Mouse (Mus musculus): ENCODE results near the gene Ssh2. TPM values are rescaled to one million over a fixed set of nuclear protein-coding genes. Genes with fewer than 3 reads are reported as not detected.

Gene Ssh2
- polyA plus RNA-seq, 1 experiment from 2014 or later: 7.7 TPM

DNA sequence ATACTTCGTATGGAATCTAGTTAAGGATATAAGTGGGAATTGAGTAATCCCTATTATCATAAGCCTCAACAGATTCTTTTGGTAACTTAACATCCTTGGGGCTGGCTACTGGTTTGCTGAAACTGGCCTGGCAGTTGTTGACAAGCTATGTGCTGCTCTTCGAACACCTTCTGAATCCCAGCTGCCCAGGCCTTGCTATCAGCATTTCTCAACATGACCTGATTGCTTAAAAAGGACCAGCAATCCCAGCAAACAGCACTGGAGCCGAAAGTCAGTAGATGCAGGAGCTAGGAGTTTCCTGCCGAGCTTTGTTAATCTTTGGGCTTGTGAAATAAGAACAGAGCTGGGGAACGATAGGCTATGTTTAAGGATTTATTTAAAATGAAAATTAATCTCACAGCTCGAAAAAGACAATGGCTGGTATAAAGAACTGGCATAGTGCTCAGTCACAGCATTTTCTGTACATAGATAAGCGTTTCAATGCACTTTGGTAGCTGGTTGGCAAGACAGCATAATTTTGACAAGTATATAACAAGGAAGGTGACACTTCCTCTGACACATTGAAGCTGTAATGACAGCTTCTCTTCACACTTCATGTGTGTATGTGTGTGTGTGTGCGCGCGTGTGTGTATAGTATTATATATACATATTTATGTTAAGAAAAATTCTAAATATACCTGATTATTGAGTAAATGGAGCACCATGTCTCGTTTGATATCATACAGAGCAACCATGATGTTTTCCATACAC, 20.6 kb upstream of the Ssh2 start:
- no peak overlapping the region for H3K4me3 ChIP-seq
- H3K9me3 ChIP-seq (replicated peaks): no peaks in the 10 kb centered on the region
- no peak overlapping the region for H3K27ac ChIP-seq (replicated peaks)
- 77% methylated on average over 11 of the region's 11 CpGs for WGBS
- H3K36me3 ChIP-seq: no peaks in the 10 kb centered on the region
- peaks cover 40% of the 10 kb centered on the region for H3K4me1 ChIP-seq
- DNase-seq (ENCODE audit: low spot score): no peak
- H3K27me3 ChIP-seq (ENCODE audit: low read depth, poor library complexity, severe bottlenecking): peaks cover 39% of the 10 kb centered on the region

DNA sequence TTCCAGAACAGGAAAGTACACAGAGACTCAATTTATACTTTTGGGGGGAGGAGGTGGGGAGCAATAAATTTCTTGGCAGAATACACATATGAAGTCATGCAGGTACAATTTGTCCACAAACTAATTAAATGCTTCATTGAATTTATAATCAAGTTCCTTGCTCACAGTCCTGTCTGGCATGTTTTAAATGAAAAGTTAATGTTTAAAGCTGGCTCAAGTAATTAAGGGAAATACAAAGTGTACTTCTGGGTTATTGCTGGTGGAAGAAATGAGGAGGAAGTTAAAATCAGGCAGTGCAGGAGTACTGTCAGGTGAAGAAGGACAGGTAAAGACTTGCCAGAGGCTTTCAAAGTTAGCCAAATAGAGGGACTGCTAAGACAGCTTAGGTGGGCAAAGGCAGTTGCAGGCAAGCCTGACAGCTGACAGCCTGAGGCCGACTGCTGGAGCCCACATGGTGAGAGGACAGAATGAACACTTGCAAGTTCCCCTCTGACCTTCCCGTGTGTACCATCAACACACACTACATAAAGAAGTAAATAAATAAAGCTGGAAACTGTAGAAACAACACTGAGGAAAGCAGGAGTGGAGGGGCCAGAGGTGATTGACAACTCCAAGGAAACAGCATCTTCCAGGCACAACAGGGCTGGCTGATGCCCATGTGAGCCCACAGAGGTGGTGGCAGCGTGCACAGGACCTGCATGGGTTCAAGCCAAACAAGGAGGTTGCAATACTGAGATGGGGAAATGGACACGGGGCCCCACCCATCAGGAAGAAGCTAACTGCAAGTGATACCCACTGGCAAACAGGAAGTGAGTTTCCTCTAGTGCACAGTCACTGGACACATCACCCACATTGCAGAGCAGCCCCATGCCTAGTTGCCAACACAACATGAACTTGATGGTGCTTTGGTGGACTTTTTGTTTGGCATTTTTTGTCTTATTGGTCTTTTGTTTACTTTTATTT, 19.6 kb upstream of the Ssh2 start:
- Histone ChIP-seq H3K27me3 (ENCODE audit: low read depth, poor library complexity, severe bottlenecking) (peaks cover 34% of the 10 kb centered on the region), H3K27ac (replicated peaks) (no peak overlapping the region), H3K4me1 (peaks cover 40% of the 10 kb centered on the region), H3K4me3 (no peak overlapping the region), H3K36me3 (no peaks in the 10 kb centered on the region), H3K9me3 (replicated peaks) (no peaks in the 10 kb centered on the region)
- WGBS: 49% methylated on average over 4 of the region's 4 CpGs
- DNase-seq (ENCODE audit: low spot score): no peak

DNA sequence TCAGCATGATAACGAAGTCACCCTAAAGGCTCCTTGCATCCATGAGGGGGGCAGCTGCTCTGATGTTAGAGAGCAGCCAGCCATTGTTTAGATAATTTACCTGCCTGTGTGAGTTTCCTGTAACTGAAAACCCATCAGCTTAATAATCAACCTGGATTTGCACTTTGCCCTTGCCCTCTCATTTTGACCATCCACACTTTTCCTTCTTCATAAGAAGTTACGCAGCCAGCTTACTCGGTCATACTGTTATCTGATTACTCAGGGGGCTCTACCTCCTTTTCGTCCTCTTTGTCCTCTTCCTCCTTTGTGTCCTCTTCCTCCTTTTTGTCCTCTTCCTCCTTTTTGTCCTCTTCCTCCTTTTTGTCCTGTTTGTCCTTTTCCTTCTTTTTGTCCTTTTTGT, 16.5 kb upstream of the Ssh2 start:
- no peaks in the 10 kb centered on the region for H3K9me3 ChIP-seq (replicated peaks)
- 56% methylated on average over 4 of the region's 4 CpGs for WGBS
- peaks cover 25% of the 10 kb centered on the region for H3K4me1 ChIP-seq
- no peak overlapping the region for H3K27ac ChIP-seq (replicated peaks)
- DNase-seq (ENCODE audit: low spot score): no peak
- H3K4me3 ChIP-seq: no peak overlapping the region
- H3K27me3 ChIP-seq (ENCODE audit: low read depth, poor library complexity, severe bottlenecking): peaks cover 23% of the 10 kb centered on the region
- no peaks in the 10 kb centered on the region for H3K36me3 ChIP-seq

DNA sequence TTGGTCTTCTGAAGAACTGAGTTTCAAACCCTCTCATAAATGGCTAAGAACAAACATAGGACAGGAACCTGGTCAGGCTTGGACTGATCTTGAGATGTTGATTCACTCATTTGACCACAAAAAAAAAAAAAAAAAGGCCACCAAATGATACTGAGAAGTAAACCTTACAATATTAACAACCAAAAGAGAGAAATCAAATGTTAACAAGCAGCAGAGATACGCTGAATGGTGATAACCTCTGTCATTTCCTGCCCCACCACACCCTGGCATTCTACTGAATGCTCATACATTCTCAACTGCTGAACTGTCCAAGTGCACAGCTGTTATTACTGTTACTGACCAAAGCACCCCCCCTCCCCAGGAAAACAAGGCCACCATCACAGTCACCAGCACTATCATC, 15.4 kb upstream of the Ssh2 start:
- no peak overlapping the region for H3K4me3 ChIP-seq
- H3K36me3 ChIP-seq: no peaks in the 10 kb centered on the region
- 91% methylated on average over 1 of the region's 1 CpGs for WGBS
- peaks cover 13% of the 10 kb centered on the region for H3K27me3 ChIP-seq (ENCODE audit: low read depth, poor library complexity, severe bottlenecking)
- H3K9me3 ChIP-seq (replicated peaks): no peaks in the 10 kb centered on the region
- H3K4me1 ChIP-seq: peaks cover 15% of the 10 kb centered on the region
- H3K27ac ChIP-seq (replicated peaks): no peak overlapping the region
- DNase-seq (ENCODE audit: low spot score): no peak

DNA sequence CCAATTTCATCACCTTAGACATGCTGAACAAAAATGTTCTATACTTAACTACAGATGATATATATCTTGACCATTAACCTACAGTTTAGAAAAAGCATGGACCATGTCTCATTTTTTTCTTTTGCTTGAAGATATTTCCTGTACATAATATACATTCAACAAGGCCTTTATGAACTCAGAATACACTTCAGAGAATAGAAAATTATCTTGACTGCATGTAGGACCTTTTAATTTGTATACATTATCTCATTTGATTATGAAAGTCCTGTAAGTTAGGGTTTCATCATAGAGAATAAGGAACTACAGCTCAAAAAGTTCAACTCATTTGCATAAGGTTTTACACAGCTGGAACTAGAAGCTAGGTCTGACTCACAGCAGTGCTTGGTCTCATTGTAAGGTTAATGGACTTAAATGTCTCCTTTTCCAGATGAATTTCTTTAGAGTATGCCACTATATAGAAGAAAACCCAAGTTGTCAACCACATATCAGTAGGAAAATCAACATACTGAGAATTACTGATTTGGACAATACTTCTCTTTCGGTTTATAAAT, 1.9 kb upstream of the Ssh2 start:
- Histone ChIP-seq H3K36me3 (no peaks in the 10 kb centered on the region), H3K4me1 (peaks cover 30% of the 10 kb centered on the region), H3K4me3 (no peak overlapping the region), H3K27ac (replicated peaks) (no peak overlapping the region), H3K9me3 (replicated peaks) (no peaks in the 10 kb centered on the region), H3K27me3 (ENCODE audit: low read depth, poor library complexity, severe bottlenecking) (no peaks in the 10 kb centered on the region)
- no peak for DNase-seq (ENCODE audit: low spot score)
- WGBS: 93% methylated on average over 1 of the region's 1 CpGs

DNA sequence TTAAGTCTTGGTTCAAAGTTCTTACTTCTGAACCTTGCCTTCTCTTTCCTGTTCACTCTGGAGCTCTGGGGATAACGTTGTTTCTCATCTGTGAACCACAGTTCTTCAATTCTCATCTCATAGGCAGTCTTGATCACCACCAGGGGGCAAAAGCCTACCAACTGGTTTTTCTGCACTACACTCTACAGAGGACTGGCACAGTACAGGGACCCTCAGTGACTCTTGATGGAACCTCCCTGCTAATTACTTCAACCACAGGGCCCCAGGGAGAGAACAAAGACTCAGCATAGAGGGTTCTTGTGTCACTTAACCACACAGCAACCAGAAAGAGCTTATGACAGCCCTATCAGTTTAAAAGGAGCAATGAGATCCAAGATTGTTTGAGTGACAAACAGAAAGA, 1.3 kb upstream of the Ssh2 start:
- WGBS: 0% methylated on average over 1 of the region's 1 CpGs

DNA sequence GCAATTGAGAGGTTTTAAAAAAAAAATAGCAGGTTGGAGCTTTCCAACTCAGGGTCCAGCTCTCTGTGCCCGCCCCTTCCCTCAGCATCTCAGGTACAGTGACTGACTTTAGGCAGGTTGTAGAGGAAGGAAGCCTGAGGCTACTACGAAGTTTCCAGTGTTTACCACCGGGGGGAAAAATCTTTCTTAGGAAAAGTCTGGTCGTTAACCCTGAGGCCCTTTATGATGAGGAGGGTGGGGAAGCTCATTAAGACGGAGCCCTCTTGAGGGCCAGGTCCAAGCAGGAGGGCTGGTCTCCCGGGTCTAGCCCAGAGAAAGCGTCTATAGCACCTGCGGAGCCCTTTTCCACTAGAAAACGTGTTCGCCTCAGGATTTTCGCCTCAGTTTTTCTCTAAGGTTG, 604 bp upstream of the Ssh2 start:
- no peak for DNase-seq (ENCODE audit: low spot score)
- Histone ChIP-seq H3K27ac (replicated peaks) (peak overlapping the region; percentile 98), H3K36me3 (no peaks in the 10 kb centered on the region), H3K27me3 (ENCODE audit: low read depth, poor library complexity, severe bottlenecking) (no peaks in the 10 kb centered on the region), H3K4me3 (peak overlapping the region; percentile 91), H3K9me3 (replicated peaks) (no peaks in the 10 kb centered on the region), H3K4me1 (peaks cover 30% of the 10 kb centered on the region)
- WGBS: 2% methylated on average over 11 of the region's 11 CpGs

More for the DNA sequence above, 1.3 kb upstream of the Ssh2 start:
- H3K9me3 ChIP-seq (replicated peaks): no peaks in the 10 kb centered on the region
- peak overlapping the region; percentile 91; the same call in 1 of the 2 replicates for H3K4me3 ChIP-seq
- H3K36me3 ChIP-seq: no peaks in the 10 kb centered on the region
- no peaks in the 10 kb centered on the region for H3K27me3 ChIP-seq (ENCODE audit: low read depth, poor library complexity, severe bottlenecking)
- no peak overlapping the region for H3K27ac ChIP-seq (replicated peaks)
- H3K4me1 ChIP-seq: peaks cover 30% of the 10 kb centered on the region
- peak; percentile 41 for DNase-seq (ENCODE audit: low spot score)

DNA sequence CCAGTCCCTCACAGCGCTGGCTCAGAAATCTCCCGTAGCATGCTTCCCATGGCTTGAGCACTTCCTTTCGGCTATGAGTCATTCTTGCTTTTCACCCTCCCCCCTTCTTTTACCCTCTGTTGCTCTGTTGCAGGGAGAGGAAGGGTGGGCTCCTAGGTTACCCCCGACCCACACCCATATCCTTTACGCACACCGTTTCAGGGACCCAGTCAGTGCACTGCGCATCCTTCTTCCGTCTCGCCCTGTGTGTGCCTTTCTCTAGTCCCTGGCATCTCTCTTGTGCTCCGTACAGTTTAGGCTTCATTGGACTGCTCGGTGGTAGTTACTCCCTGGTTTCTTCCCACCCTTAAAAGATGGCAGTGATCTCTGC, 659 bp downstream of the Ssh2 start:
- DNase-seq (ENCODE audit: low spot score): no peak
- peak overlapping the region; percentile 98 for H3K27ac ChIP-seq (replicated peaks)
- 1% methylated on average over 11 of the region's 11 CpGs for WGBS

DNA sequence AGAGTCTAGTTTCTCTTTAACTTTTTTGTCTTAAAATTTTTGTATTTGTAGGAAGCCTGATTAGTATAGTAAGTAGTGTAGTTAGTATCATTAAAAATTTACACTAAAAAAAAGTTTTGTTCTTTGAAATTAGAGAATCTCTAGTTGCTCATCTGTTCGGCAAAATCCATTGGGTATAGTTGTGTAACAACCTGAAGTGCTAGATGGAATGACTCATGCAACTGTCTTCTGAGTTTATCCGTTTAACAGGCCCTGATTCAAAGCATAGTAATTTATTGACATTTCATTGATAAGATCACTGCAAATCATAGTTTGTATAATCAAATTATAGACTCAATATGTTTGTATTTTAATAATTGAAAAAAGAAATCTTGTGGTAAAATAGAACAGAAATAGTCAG, 14.7 kb downstream of the Ssh2 start:
- Histone ChIP-seq H3K9me3 (replicated peaks) (no peaks in the 10 kb centered on the region), H3K36me3 (no peaks in the 10 kb centered on the region), H3K27ac (replicated peaks) (no peak overlapping the region), H3K27me3 (ENCODE audit: low read depth, poor library complexity, severe bottlenecking) (no peaks in the 10 kb centered on the region), H3K4me1 (no peaks in the 10 kb centered on the region), H3K4me3 (no peak overlapping the region)
- no peak for DNase-seq (ENCODE audit: low spot score)
- 88% methylated on average over 2 of the region's 2 CpGs for WGBS

More for the DNA sequence above, 659 bp downstream of the Ssh2 start:
- Histone ChIP-seq H3K36me3 (no peaks in the 10 kb centered on the region), H3K4me3 (peak overlapping the region; percentile 91), H3K9me3 (replicated peaks) (no peaks in the 10 kb centered on the region), H3K27me3 (ENCODE audit: low read depth, poor library complexity, severe bottlenecking) (no peaks in the 10 kb centered on the region), H3K4me1 (peaks cover 30% of the 10 kb centered on the region)

DNA sequence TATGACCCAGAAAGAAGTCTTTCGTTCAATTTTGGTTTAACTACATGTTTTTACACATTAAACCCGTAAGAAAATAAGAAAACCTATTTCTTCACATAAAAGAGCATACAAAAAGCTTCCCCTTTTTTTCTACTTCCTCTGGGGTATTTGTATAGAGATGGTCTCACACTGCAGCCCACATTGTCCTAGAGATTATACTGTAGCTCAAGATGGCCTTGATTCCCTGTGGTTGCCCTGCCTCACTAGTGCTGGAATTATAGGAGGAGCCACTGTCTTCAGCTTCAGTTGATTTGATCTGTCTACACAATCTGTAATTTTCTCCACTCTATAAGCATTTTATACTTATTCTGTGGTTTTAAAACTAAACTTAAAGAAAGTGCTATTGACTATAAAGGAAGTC, 15.4 kb downstream of the Ssh2 start:
- no peaks in the 10 kb centered on the region for H3K4me1 ChIP-seq
- H3K36me3 ChIP-seq: no peaks in the 10 kb centered on the region
- WGBS: 89% methylated on average over 2 of the region's 2 CpGs
- DNase-seq (ENCODE audit: low spot score): no peak
- no peak overlapping the region for H3K27ac ChIP-seq (replicated peaks)
- no peaks in the 10 kb centered on the region for H3K9me3 ChIP-seq (replicated peaks)
- no peaks in the 10 kb centered on the region for H3K27me3 ChIP-seq (ENCODE audit: low read depth, poor library complexity, severe bottlenecking)
- H3K4me3 ChIP-seq: no peak overlapping the region

DNA sequence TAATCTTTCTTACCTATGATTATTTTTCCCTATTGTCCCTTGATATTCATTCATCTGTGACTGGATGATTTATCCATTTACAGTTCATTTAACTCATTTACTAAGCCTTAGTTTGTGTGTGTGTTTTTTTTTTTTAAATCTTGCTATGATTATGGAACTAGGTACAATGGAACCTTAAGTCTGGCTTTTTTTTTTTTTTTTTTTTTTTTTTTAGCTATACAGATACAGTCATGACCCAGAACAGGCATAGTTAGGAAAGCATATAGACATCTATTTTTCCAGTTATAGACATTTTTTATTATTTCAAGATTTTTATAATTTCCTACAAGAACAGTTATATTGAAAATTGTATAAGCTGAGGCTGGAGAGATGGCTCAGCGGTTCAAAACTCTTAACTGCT, 19.2 kb downstream of the Ssh2 start:
- no peak overlapping the region for H3K27ac ChIP-seq (replicated peaks)
- no peaks in the 10 kb centered on the region for H3K36me3 ChIP-seq
- H3K4me1 ChIP-seq: no peaks in the 10 kb centered on the region
- no peaks in the 10 kb centered on the region for H3K27me3 ChIP-seq (ENCODE audit: low read depth, poor library complexity, severe bottlenecking)
- DNase-seq (ENCODE audit: low spot score): no peak
- H3K4me3 ChIP-seq: no peak overlapping the region
- 94% methylated on average over 1 of the region's 1 CpGs for whole genome bisulfite sequencing
- H3K9me3 ChIP-seq (replicated peaks): no peaks in the 10 kb centered on the region

DNA sequence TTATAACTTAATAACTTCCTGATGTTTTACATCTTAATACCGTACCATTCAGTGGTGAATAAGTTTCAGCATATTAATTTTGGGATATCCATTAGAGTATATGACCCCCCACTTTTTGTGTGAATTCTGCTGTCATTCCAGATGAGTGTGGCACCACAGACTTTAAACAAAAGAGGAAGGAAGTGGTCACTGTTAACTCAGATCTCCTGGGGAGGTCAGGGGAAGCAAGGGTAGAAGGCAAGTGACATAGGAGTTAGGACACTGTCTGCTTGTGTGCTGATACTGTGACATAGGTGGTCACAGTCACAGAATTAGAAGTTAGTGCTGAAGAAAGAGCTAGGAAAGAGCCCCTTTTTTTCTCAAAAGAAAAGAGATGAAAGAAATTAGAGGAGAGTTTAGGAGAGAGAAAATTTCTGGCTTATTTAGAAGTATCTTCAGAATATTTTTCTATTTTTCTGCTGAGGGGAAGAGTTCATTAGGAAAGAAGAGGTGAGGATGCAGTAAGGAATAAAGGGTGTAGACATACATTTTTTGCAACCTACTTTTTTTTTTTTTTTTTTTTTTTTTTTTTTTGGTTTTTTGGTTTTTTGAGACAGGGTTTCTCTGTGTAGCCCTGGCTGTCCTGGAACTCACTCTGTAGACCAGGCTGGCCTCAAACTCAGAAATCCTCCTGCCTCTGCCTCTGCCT, 23.7 kb downstream of the Ssh2 start:
- Histone ChIP-seq H3K4me3 (no peak overlapping the region), H3K9me3 (replicated peaks) (no peaks in the 10 kb centered on the region), H3K4me1 (no peaks in the 10 kb centered on the region), H3K27me3 (ENCODE audit: low read depth, poor library complexity, severe bottlenecking) (no peaks in the 10 kb centered on the region), H3K27ac (replicated peaks) (no peak overlapping the region), H3K36me3 (no peaks in the 10 kb centered on the region)
- DNase-seq (ENCODE audit: low spot score): no peak
- whole genome bisulfite sequencing: 86% methylated on average over 1 of the region's 1 CpGs

Data from midbrain, embryonic 10.5 days (tissue).